Mouse (Mus musculus): ENCODE measurements at regions not wholly inside any gene's neighbourhood (a gene's known extent, or its start where the extent isn't known, plus 50 kb on each side); places are given as distances from the start of the nearest gene placed in this dataset.

DNA sequence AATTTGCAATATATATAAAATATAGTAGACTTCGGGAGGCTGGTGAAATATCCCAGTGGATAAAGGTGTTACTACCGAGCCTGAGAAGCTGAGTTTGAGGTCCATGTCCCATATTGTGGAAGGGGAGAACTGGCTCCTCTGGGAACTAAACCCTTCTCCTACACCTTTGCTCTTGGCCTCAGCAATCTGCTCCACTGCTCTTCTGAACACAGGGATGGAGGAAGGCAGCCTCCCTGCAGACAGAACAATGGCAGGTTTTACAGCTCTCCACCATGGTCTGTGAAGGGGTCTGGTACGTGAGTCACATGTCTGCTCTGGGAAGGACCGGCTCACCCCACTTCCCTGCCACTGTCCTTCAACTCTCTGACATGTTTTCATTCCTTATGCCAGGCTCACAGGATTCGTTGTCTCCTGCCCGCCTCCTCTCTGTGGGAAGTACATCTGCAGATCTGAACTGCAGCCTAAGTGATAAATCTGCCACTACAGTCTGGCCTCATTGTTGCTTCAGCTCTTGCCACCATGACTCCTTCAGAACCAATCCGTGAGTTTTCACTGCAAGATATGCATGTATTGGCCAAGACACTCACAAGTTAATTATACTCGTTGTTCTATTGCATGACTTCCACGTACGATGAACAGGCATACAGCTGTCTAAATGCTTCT lies 220.0 kb upstream of the Gm9767 start:
- no peak for DNase-seq (ENCODE audit: low spot score)

- DNase-seq (ENCODE audit: low spot score): no peak
Measured at GRCm38 (mm10) chr10:25844348-25844747, 233.7 kb upstream of the Gm9767 start.

GRCm38 (mm10) chr10:25829275-25829674 lies 248.8 kb upstream of the Gm9767 start:
- no peak for DNase-seq (ENCODE audit: low spot score)

DNA sequence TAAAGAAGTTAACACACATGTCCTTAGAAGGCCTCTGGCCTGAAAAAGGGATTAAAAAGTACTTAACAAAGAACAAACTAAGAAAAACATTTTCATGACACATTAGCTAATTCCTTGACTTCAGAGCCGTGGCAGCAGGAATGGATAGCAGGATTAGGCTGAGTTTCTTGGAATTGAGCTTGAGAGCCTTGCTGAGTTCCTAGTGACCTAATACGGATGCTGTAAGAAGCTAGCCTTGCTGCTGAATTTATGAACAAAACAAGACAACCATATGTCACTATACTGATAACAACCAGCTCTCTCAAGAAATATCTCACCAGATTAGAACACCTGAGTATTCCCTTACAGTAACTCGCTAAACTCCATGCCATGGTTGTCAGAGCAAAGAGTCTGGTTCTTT lies 268.2 kb upstream of the Smlr1 start:
- DNase-seq (ENCODE audit: low spot score): no peak

DNA sequence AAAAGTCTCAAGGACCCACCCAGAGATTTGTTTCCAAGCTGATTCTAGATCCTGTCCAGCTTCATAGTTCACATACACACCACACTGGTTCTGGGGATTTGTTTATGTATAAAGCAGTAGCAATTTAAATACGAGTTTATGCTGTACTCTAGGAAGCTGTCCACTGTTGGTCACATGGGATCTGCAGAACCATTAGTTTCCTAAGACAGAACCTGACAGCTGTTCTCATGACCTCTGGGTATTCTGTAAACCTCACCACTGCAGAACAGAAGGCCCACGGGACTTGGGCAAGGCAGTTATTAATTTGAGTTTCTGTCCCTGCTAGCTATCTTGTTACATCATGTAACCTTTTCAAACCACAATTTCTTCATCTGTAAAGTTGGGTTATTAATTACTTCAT lies 265.4 kb upstream of the Smlr1 start:
- DNase-seq (ENCODE audit: low spot score): no peak

- no peak for DNase-seq (ENCODE audit: low spot score)
Measured at GRCm38 (mm10) chr10:25798881-25799280, 262.8 kb upstream of the Smlr1 start.

DNA sequence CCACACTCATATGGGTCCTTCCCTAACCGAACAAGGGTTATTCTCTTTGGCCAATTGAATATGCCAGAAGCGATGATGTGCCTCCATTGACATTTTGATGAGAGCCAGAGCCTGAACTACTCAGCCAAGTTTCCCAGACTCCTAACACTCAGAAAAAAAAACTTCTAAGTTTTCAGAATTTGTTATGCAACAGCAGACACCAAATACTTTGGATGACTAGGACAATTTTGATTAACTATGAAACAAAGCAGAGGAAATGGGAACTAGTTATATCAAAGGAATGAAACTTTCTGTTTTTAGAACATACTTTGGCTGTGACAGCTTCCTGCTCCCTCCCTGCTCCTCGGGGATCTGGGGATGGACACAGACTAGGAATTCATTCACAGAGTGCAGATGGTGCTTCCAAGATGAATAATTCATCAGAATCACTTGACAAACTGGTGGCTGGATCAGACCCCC lies 254.3 kb upstream of the Smlr1 start:
- DNase-seq (ENCODE audit: low spot score): no peak

DNA sequence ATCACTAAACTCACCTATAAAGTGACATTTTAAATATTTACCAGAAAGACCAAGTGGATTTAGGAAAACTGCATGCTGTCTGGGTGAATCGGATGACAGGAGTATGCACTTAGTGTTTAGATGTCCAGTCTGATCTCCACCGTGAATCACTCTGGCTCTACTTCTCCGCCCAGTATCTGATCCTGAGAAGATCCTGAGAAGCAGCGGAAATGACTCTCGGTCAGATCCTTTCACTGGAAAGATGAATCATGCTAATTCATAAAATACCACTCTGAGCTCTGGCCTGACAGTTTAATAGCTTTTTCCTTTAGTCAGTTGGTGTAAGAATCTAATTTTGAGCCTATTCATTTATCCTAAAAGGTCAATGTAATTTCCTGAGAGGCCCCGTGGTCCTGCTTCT lies 252.6 kb upstream of the Smlr1 start:
- DNase-seq (ENCODE audit: low spot score): no peak

- no peak for DNase-seq (ENCODE audit: low spot score)
Measured at GRCm38 (mm10) chr10:25788004-25788403, 251.9 kb upstream of the Smlr1 start.

GRCm38 (mm10) chr10:25783861-25784260 lies 247.8 kb upstream of the Smlr1 start:
- DNase-seq (ENCODE audit: low spot score): no peak

GRCm38 (mm10) chr10:25779476-25779875 lies 243.4 kb upstream of the Smlr1 start:
- DNase-seq (ENCODE audit: low spot score): no peak

GRCm38 (mm10) chr10:25777717-25778116 lies 241.7 kb upstream of the Smlr1 start:
- no peak for DNase-seq (ENCODE audit: low spot score)

- DNase-seq (ENCODE audit: low spot score): no peak
Measured at GRCm38 (mm10) chr10:25776697-25777096, 240.6 kb upstream of the Smlr1 start.

DNA sequence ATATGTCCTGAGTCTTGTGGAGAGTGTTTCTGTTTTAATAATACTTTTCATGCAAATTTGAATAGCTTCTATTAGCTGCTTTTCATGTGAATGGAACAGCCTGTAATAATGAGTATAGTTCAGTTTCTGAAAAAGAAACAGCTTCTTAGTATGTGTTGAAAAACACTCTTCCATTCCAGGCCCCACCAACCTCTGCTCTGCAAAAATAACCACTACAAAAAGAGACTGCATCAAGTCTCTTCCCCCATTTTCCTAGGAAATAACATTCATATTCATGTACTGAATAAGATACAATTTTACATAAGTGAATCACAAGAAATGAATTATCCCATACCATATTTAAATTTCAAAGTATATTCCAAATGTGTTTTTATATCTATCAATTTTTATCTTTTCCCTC lies 234.0 kb upstream of the Smlr1 start:
- no peak for DNase-seq (ENCODE audit: low spot score)

GRCm38 (mm10) chr10:25768456-25768855 lies 232.4 kb upstream of the Smlr1 start:
- DNase-seq (ENCODE audit: low spot score): no peak

- DNase-seq (ENCODE audit: low spot score): no peak
Measured at GRCm38 (mm10) chr10:25754300-25754699, 218.2 kb upstream of the Smlr1 start.

DNA sequence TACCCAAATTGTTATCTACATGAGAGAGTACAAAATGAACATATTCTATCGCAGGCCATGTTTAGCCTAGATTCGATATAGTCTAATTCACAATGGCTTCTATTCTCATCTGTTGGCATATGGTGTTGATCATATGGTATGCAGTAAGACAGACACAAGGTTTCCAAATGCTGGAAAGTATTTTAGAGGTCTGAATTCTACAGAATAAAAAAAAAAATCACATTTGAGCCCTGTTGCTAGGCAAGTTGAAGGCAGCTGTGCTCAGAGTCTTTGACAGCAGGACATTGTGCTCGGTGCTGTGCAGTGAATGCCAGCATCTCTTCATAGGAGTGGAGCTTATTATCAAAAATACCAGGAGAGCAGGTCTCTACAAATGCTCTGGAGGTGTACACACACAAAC lies 206.6 kb upstream of the Smlr1 start:
- no peak for DNase-seq (ENCODE audit: low spot score)

- no peak for DNase-seq (ENCODE audit: low spot score)
Measured at GRCm38 (mm10) chr10:25740956-25741355, 204.9 kb upstream of the Smlr1 start.

DNA sequence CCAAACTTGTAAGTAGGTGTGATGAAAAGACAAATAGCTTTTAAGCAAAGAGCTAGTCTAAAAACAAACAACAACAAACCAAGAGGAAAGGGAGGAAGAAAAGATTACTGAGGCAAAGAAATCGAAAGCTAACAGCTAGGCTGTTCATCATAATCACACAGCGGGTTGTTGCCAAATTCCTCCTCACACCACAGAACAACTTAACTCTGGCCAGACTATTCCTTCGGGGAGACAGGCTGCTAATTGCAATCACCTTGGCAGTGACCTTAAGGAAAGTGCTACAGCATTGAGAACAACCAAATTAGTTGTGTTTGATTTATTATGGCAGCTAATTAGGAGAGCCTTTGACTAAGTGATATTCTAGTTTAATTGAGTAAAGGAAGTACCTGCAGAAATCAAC lies 194.4 kb upstream of the Smlr1 start:
- DNase-seq (ENCODE audit: low spot score): no peak

- DNase-seq (ENCODE audit: low spot score): no peak
Measured at GRCm38 (mm10) chr10:25723966-25724365, 187.9 kb upstream of the Smlr1 start.

- DNase-seq (ENCODE audit: low spot score): no peak
Measured at GRCm38 (mm10) chr10:25715747-25716146, 179.7 kb upstream of the Smlr1 start.

DNA sequence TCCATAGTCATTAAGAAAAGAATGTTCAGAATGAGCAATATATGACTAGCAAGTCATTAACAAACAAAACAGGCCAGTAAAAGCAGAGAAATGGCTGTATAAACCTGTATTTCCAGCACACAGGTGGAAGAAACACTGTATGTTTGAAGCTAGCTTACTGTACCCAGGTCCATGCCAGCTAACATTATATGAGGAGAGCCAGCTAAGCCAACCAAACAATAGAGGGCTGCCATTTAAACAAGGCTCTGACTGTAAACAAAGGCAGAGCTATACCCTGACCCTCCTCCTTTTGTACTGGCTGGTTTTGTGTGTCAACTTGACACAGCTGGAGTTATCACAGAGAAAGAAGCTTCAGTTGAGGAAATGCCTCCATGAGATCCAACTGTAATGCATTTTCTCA lies 178.6 kb upstream of the Smlr1 start:
- DNase-seq (ENCODE audit: low spot score): no peak

GRCm38 (mm10) chr10:25714041-25714440 lies 178.0 kb upstream of the Smlr1 start:
- peak; percentile 11 for DNase-seq (ENCODE audit: low spot score)

DNA sequence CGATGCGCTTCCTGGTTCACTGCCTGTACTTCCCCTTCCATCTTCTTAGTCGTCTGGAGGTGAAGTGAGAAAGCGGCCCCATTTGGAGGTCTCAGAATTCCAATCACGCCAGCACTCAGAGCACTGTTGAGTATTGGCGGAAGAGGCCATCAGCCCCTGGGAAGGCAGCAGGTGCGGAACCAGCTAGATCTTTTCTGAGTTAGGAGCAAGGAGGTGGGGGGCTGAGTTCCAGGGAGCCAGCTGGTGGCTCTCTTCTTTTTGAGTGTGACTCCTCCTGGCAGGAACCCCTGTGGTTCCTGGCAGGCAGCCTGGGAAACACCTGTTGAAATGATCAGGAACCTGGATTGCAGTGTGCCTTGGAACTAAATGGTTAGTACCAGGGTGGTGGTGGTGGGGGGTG lies 171.9 kb upstream of the Smlr1 start:
- DNase-seq (ENCODE audit: low spot score): no peak

- no peak for DNase-seq (ENCODE audit: low spot score)
Measured at GRCm38 (mm10) chr10:25702146-25702545, 166.1 kb upstream of the Smlr1 start.
